Mouse (Mus musculus) urinary bladder, postnatal 36 days (tissue): Measurements from ENCODE around the gene Serpinb9f.
"Not testable (repeated sequence)": the region's sequence is repeated elsewhere in the genome, so short reads cannot be mapped to it uniquely, and the experiment has no call there.

Experiments used
- DNase-seq, 2 experiments: peaks; one replicate each; pipeline ENCODE4 v3.0.0; 2022; ENCODE audit warnings: low spot score in 2 of 2, mixed read lengths in 1 of 2

Serpinb9f gene

GRCm38 (mm10) chr13:33323777-33324176 lies at the start of gene Serpinb9f:
TSS of gene Serpinb9f (plus strand) at chr13:33324077.
- not testable (repeated sequence) for DNase-seq

- not testable (repeated sequence) for DNase-seq
Observed at GRCm38 (mm10) chr13:33308631-33309030, 15.2 kb upstream of the Serpinb9f start.

GRCm38 (mm10) chr13:33356666-33357065 lies 32.8 kb downstream of the Serpinb9f start:
- not testable (repeated sequence) for DNase-seq
